16 mouse cellular contexts compared by ENCODE assay signal in genomic region chr4:132605816-132606215, GRCm38 (mm10). TPM values are rescaled to one million over a fixed set of nuclear protein-coding genes. Genes with fewer than 3 reads are reported as not detected.
DNase-seq lines count a peak whose midpoint lies in the region; ATAC-seq and TF ChIP-seq lines count a peak whose summit lies in the region.
"Had no signal": no experiment of that assay in that cellular context is flagged by ENCODE, and none has a peak within 500 bp of the region (broad histone marks: within the 10 kb centered on the region; RNA-seq: fewer than 3 reads in every experiment).

No protein-coding gene starts in this region.

- no peak for TF ChIP-seq POLR2A in liver, adult 2 months (IDR thresholded peaks at IDR 0.05; ENCODE audit: extremely low read depth, insufficient read depth, low read length)

- no peak for ATAC-seq in liver, embryonic 12.5 days
- peak; percentile 53 to 81 for ATAC-seq in hematopoietic stem cell, adult 5-6 weeks (replicated peaks in 1 of 2; ENCODE audit: insufficient read depth in 1 of 2, low FRiP score in 2 of 2, low TSS enrichment in 1 of 2, low read depth in 1 of 2, poor library complexity in 2 of 2, severe bottlenecking in 2 of 2)
- peak; percentile 83 for ATAC-seq in megakaryocyte progenitor cell, adult 5-6 weeks (replicated peaks; ENCODE audit: poor library complexity)
- ATAC-seq: intestine, embryonic 16.5 days had no signal

- no peaks in the 10 kb centered on the region for H3K36me3 ChIP-seq in liver, adult 2 months (ENCODE audit: control insufficient read depth, insufficient read depth, low read length)
- no peaks in the 10 kb centered on the region for H3K36me3 ChIP-seq in liver, embryonic 12.5 days
- H3K36me3 ChIP-seq: embryonic facial prominence, embryonic 10.5 days; limb, embryonic 10.5 days had no signal

- no peaks in the 10 kb centered on the region for H3K27me3 ChIP-seq in liver, adult 2 months (ENCODE audit: control insufficient read depth, insufficient read depth, low read length)
- no peaks in the 10 kb centered on the region; the same call in 1 of the 2 replicates for H3K27me3 ChIP-seq in liver, embryonic 12.5 days (replicated peaks)

- H3K4me1 ChIP-seq in liver, adult 2 months (ENCODE audit: control insufficient read depth, insufficient read depth, low read length) = peaks cover 2% of the 10 kb centered on the region; the same call in 1 of the 2 replicates
- H3K4me1 ChIP-seq in liver, embryonic 12.5 days = no peaks in the 10 kb centered on the region

- H3K4me3 ChIP-seq in gastrocnemius, adult 2 months = no peak overlapping the region
- no peak overlapping the region for H3K4me3 ChIP-seq in liver, adult 2 months (ENCODE audit: insufficient read depth, low read depth, low read length)
- no peak overlapping the region for H3K4me3 ChIP-seq in liver, embryonic 12.5 days
- H3K4me3 ChIP-seq: embryonic facial prominence, embryonic 10.5 days; limb, embryonic 10.5 days; megakaryocyte, embryonic 14.5 days had no signal

- no peak overlapping the region for H3K9ac ChIP-seq in liver, adult 2 months (ENCODE audit: low read depth, low read length)
- H3K9ac ChIP-seq in liver, embryonic 12.5 days = no peak overlapping the region

- H3K9me3 ChIP-seq in liver, embryonic 12.5 days (replicated peaks) = no peaks in the 10 kb centered on the region
- H3K9me3 ChIP-seq: embryonic facial prominence, embryonic 10.5 days; limb, embryonic 10.5 days; megakaryocyte, embryonic 14.5 days had no signal

- intact Hi-C loops in gastrocnemius, adult 2 months (cut with DNase I) = no loop called here

- no peak for DNase-seq in gastrocnemius, adult 2 months
- DNase-seq in gastrocnemius, postnatal 10 days = no peak
- DNase-seq in liver, adult 2 months (ENCODE audit: extremely low read depth, low read depth, low spot score) = peak; percentile 57
- no peak for DNase-seq in c-Kit-positive CD71-positive TER-119-positive erythroid progenitor cells, embryonic 14.5 days (ENCODE audit: low spot score)
- no peak for DNase-seq in retina, postnatal 1 day
- DNase-seq: adrenal gland, postnatal 36 days; cerebellum, adult 9-10 months; heart, postnatal 4 days; right cerebral cortex, postnatal 4 days had no signal

- no peaks in the 10 kb centered on the region for H3K79me2 ChIP-seq in liver, adult 2 months (ENCODE audit: control insufficient read depth, insufficient read depth, low read length)

- H3K4me2 ChIP-seq in liver, embryonic 12.5 days = no peak overlapping the region

- 68% methylated on average over 5 of the region's 5 CpGs for WGBS in liver, adult 2 months
- 33% methylated on average over 5 of the region's 5 CpGs for WGBS in liver, embryonic 12.5 days (ENCODE audit: insufficient replicate concordance)

- no peak for TF ChIP-seq CTCF in gastrocnemius, adult 2 months (IDR thresholded peaks at IDR 0.05)
- no peak for TF ChIP-seq CTCF in liver, adult 2 months (IDR thresholded peaks at IDR 0.05; ENCODE audit: low read depth, low read length)

- H3K27ac ChIP-seq in gastrocnemius, adult 2 months = peak overlapping the region; percentile 43
- H3K27ac ChIP-seq in liver, adult 2 months (replicated peaks; ENCODE audit: insufficient read depth, low read depth, low read length) = no peak overlapping the region
- H3K27ac ChIP-seq in liver, embryonic 12.5 days = no peak overlapping the region
- H3K27ac ChIP-seq: embryonic facial prominence, embryonic 10.5 days; limb, embryonic 10.5 days had no signal

RNA-seq across cellular contexts. Expression of gene Eya3, which starts 33.0 kb away (rescaled TPM):
- 10 to 100 TPM; 11.2 to 15.5 TPM for total RNA-seq in gastrocnemius, adult 2 months (2021)
- total RNA-seq in gastrocnemius, postnatal 10 days (2021) = 10 to 100 TPM; 13.5 to 16.8 TPM
- 6.7 and 6.8 TPM in 2 replicates for total RNA-seq in liver, adult 2 months (2014; rRNA removed)
- polyA plus RNA-seq in liver, adult 2 months (2012; rRNA removed) = 9.0 and 9.2 TPM in 2 replicates
- polyA plus RNA-seq in liver, embryonic 12.5 days (2016; fragmentation: Nextera tagmentation; extraction: Ambion mirVana) = 21.1 and 25.6 TPM in 2 replicates
- total RNA-seq in hematopoietic stem cell, adult 5-6 weeks (2017) = 25.1 and 26.6 TPM in 2 replicates
- total RNA-seq in megakaryocyte progenitor cell, adult 5-6 weeks (2015) = 55.0 and 58.2 TPM in 2 replicates
- 26.7 and 28.7 TPM in 2 replicates for total RNA-seq in megakaryocyte progenitor cell, adult 5-6 weeks (2017)

RNA-seq across cellular contexts. Expression of gene Ptafr, which starts 41.9 kb away (rescaled TPM):
- under 1 TPM; 0.56 to 0.98 TPM for total RNA-seq in gastrocnemius, adult 2 months (2021)
- 1 to 10 TPM; 2.0 to 2.8 TPM for total RNA-seq in gastrocnemius, postnatal 10 days (2021)
- 1.0 and 1.3 TPM in 2 replicates for total RNA-seq in liver, adult 2 months (2014; rRNA removed)
- polyA plus RNA-seq in liver, adult 2 months (2012; rRNA removed) = 0.73 and 1.0 TPM in 2 replicates
- polyA plus RNA-seq in liver, embryonic 12.5 days (2016; fragmentation: Nextera tagmentation; extraction: Ambion mirVana) = 0.77 and 0.94 TPM in 2 replicates
- total RNA-seq in hematopoietic stem cell, adult 5-6 weeks (2017) = 7.7 and 16.6 TPM in 2 replicates
- 1.1 and 1.3 TPM in 2 replicates for total RNA-seq in megakaryocyte progenitor cell, adult 5-6 weeks (2015)
- 2.5 and 2.9 TPM in 2 replicates for total RNA-seq in megakaryocyte progenitor cell, adult 5-6 weeks (2017)
